Mouse (Mus musculus) layer of hippocampus, adult 9-10 months (tissue): ENCODE measurements around the gene Armc2.

ENCODE experiments used
- DNase-seq: peaks from one replicate; pipeline ENCODE4 v3.0.0; 2022; ENCODE audit warnings: low spot score

Armc2 gene

DNA sequence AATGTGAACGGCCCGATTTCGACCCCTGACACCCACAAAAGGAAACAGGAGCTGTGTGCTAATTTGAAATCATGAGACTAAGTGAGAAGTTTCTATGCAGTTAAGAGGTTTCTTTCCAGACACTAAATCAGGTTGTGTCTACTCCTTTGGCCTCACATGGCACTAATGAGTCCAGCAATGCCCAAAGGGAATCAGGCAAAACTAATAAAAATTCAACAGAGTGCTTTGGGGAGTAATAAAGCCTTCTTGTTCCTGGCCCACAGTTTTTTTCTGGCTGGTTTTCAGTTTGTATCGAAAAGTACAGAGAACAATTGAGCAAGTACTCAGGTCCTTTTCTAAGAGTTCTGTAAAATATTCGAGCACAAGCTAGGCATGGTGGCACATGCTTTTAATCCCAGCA is 4.2 kb downstream of the Armc2 start:
- no peak for DNase-seq

- no peak for DNase-seq
Measured at GRCm38 (mm10) chr10:42010761-42011435, 7.3 kb downstream of the Armc2 start.

- DNase-seq: no peak
Measured at GRCm38 (mm10) chr10:42005259-42005658, 13.0 kb downstream of the Armc2 start.

- DNase-seq: no peak
Measured at GRCm38 (mm10) chr10:42004690-42005089, 13.6 kb downstream of the Armc2 start.

DNA sequence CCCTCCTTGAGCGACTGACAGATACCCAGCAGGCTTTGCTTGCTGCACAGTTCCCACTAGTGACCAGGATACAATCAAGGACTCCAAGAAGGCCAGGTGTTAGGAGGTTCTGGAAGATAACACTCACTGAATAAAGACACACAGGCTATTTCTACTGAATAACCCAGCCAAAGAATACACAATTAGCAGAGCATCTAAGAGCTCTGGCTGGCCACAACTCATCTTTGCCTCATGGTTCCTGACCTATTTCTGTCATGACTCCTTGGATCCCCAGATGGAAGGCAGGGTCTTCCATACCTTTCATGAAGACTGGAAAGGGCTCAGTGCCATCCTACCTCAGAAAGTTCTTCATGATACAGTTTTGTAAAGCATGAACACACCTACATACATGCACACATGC is 14.2 kb downstream of the Armc2 start:
- DNase-seq: no peak

DNA sequence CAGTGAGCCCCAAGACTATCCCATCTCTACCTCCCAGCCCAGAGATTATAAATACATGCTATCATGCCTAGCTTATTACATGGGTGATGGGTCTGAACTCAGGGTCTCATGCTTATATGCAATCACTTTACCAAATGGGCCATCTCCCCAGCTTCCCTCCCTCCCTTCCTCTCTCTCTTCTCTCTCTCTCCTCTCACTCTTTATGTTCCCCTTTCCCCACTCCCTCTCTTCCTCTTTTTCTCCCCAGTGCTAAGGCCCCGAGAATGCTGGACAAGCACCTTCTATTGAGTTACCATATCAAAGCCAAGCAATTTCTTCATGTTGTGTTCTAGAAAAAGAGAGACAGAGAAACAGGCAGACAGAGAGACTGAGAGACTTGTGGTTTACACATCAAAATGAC is 14.7 kb downstream of the Armc2 start:
- DNase-seq: no peak

DNA sequence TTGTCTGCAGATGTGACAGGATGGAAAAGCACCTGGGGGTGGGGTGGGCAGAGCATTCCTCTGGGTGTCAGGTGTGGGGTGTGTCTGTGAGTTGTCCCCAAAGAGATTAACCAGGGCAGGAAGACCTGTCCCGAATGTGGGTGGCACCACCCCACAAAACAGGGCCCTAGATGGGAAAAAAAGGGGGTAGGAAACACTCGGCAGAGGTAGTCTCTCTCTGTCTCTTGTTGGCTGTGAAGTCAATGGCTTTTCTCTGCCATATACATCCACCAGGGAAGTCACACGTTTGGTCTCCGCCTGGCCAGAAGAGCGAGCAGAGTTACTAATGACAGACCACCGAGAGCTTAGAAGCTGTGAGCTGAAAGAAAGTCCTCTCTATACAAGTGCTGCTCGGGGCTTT is 15.8 kb downstream of the Armc2 start:
- no peak for DNase-seq

DNA sequence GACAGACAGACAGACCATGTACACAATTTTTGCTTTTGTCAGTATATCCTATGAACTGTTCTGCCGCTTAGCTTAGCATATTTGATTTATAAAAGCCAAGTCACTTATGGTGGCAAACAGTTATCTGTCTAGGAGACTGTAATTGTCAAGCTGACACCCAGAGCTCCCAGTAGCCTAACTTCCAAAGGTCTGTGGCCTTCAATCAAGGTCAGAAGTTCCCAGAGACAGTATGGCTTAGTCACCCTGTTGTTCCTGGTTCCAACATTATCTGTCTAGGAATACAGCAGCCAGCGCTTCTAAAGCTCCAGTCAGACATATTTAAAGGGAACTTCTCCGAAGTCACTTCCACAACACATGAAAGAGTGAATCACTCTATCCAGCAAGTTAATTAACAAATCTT is 17.0 kb downstream of the Armc2 start:
- no peak for DNase-seq

DNA sequence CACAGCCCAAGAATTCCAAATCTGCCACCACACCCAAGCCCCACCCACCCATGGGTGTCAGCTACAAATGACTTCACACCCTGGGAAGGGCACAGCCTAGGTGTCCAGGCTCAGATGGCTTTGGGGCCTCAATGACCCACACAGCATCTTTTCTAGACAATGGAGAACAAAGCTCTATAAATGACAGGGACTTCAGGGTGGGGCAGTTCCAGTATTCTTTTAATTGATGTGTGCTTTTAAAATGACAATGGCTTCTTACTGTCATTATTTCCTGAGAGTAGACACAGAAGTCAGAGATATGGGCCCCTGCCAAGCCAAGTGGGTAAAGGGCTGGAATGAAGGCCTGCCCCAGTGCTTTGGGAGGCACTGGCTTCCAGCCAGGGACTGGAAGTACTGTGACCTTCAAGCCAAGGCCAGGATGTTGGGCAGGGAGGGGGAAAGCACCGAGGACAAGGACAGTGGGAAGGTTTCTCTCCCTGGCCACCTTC is 20.5 kb downstream of the Armc2 start:
- no peak for DNase-seq

GRCm38 (mm10) chr10:41996157-41996556 is 22.1 kb downstream of the Armc2 start:
- DNase-seq: no peak

GRCm38 (mm10) chr10:41995051-41995450 is 23.2 kb downstream of the Armc2 start:
- DNase-seq: no peak

GRCm38 (mm10) chr10:41994578-41994977 is 23.7 kb downstream of the Armc2 start:
- DNase-seq: no peak

DNA sequence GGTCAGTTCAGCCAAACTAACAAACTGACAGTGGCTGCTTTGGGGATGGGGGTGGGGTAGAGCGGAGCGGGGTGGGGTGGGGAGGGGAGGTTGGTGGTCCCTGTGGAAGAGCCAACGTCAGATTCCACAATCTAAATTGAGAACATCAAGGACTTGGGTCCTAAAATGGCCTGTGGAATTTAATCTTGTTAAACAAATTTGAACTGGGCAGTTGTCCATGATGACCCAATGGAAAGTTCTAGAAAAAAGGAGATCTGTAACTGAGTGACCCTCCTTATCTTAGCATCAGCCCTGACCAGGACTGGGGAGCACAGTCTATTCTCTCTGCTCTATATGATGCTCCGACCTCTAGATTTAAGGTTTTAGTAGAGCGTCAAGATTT is 26.2 kb downstream of the Armc2 start:
- no peak for DNase-seq

DNA sequence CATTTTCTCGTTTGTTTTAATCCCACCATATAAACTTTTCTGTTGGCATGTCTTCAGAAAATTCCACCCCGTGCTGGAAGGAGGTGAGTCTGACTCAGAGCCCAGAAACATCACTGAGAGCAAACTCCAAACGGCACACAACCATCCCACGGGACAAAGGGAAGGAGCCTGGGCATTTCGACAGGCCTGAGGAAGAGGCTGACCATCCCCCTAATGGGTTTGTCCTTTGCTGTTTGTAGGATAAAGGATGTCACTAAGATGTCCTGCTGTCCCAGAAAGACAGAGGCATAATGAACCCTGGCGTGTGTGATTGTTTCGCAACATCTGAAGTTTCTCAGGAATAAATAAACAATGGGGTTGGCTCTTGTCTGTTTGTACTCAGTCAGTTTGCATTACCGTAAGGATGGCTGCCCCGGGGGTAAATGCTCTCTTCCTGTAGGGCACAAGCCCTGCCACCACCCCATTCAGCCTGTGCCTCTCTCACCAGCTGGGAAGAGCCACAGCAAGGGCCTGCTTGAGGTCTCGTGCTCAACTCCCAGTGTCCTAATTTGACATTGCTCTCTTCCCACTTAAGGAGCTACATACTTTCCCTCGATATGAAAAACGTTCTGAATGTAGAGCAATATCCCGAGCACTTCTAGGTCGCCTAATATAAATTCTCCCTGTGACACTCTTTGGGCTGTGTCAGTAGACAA is 26.7 kb downstream of the Armc2 start:
- DNase-seq: no peak

- DNase-seq: no peak
Measured at GRCm38 (mm10) chr10:41990896-41991295, 27.3 kb downstream of the Armc2 start.

DNA sequence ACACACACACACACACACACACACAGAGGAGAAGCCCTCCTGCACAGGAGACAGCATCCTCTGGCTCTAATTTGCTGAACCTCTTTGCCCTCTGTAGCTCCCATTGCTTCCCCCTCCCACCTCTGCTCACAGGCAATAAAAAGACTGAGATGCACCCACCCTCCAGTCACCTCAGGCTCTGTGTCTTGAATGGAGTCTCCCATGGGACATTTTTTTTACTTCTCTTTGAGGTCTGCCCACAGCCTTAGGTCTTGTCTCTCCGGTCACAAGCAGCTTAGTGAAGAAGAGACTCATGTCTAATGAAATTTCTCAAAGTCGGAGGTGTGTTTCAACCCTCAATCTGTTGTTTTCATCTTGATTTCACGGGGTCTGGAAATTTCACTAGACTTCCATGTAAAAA is 29.3 kb downstream of the Armc2 start:
- no peak for DNase-seq

GRCm38 (mm10) chr10:41986126-41986525 is 32.1 kb downstream of the Armc2 start:
- no peak for DNase-seq

DNA sequence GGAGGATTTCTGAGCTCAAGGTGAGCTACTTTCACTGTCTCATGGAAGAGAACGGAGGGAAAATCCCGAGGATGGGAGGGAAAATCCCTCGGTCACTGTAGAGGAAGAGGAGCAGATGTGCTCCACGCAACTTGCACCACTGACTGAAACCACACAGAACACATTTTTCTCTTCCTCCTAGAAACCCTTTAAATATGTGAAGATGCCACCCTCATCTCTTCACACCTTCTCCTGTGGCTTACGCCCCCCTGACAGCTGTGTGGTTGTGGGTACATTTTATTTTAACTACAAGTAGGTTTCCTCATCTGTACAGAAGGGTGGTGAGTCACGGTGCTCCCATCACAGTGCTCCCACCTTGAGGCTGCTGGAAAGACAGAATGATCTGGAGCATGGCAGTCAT is 34.0 kb downstream of the Armc2 start:
- no peak for DNase-seq

- DNase-seq: no peak
Measured at GRCm38 (mm10) chr10:41982821-41983220, 35.4 kb downstream of the Armc2 start.

DNA sequence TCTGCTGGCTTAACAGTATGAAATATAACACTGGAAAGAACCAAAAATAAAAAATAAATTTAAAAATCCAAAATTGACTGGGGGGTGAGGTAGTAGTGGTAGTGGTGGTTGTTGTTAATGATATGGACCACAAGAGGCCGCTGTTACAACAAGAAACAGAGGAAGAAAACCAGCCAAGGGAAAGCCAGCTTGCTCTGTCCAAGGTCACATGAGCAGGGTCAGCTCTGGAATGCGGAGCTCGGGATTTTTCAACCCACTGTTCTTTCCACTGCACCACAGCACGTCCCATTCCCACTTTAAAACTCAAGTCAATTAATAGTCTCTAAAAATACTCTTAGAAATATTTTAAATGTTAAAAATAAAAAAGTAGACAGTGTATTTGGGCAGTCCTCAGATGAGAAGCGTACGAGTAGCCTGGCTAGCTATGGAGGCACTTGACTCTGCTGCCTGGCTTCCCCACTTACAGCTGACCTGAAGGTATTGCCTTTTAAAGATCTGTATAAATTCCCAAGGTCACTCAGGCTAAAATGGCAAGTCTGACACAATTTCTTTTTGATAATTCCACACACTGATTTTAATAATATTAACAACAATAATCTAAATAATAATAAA is 37.4 kb downstream of the Armc2 start:
- peak; percentile 32 for DNase-seq

DNA sequence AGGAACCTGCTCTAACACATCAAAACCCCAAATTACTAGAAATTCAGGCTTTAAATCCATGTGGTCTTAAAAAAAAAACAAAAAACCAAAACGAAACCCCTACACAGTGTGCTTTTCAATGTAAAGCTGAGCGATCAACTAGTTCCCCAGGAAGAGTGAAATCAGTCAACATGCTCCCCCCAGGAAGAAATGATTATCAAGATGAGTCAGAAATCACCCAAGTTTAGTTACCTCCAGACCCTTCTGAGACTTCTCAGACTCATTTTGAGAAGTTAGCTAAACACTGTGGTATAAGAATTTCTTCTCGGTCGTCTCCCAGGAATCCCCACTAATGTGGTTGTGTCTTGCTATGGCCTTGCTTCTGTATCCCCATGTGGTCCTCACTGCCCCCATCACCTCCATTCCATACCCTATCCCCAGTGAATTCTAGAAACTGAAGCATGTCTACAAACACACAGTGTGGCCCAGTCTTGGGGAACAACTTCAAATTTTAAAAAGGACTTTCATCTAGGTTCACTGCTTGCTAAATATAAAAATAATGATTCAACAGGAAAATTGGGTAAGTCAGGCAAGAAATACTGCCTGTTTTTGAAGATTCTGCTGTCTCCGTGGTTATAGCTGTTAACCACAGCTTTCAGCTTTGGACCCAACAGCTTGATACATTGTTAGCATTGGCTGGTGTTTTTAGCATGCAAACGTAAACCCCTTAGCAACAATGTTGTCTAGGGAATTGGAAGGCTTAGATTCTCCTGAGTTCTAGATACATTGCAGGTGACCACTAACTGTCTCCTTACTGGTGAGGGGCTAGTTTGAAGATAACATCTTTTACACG is 39.6 kb downstream of the Armc2 start:
- DNase-seq: no peak

- no peak for DNase-seq
Measured at GRCm38 (mm10) chr10:41972676-41973075, 45.6 kb downstream of the Armc2 start.
